Mouse (Mus musculus): ENCODE data around the gene Itsn1. TPM values are rescaled to one million over a fixed set of nuclear protein-coding genes. Genes with fewer than 3 reads are reported as not detected.

Gene Itsn1
- polyA plus RNA-seq, 1 experiment from 2014 or later, result 7.8 TPM

- Histone ChIP-seq H3K9me3 (ENCODE audit: control insufficient read depth, low read length) (no peaks in the 10 kb centered on the region), H3K27ac (replicated peaks) (no peak overlapping the region), H3K4me2 (replicated peaks; ENCODE audit: low read depth) (no peak overlapping the region), H3K36me3 (ENCODE audit: control insufficient read depth, insufficient read depth, low read length) (no peaks in the 10 kb centered on the region), H3K27me3 (ENCODE audit: control insufficient read depth, insufficient read depth, low read length) (no peaks in the 10 kb centered on the region), H3K9ac (ENCODE audit: low read length) (no peak overlapping the region), H3K4me3 (ENCODE audit: low read depth, low read length) (no peak overlapping the region), H3K4me1 (replicated peaks; ENCODE audit: control insufficient read depth, insufficient read depth) (no peaks in the 10 kb centered on the region)
- 72% methylated on average over 13 of the region's 13 CpGs for WGBS
- TF ChIP-seq EP300 (optimal IDR thresholded peaks at IDR 0.05), result no peak
- no peak for TF ChIP-seq CTCF (IDR thresholded peaks at IDR 0.05; ENCODE audit: low read depth)
- no peak for ATAC-seq (ENCODE audit: low FRiP score, low TSS enrichment)
- DNase-seq (ENCODE audit: low spot score), result no peak
Measured at GRCm38 (mm10) chr16:91964308-91965178, 235.5 kb downstream of the Itsn1 start.

GRCm38 (mm10) chr16:91968725-91969124, 239.6 kb downstream of the Itsn1 start:
- Histone ChIP-seq H3K9ac (ENCODE audit: low read length) (no peak overlapping the region), H3K4me3 (ENCODE audit: low read depth, low read length) (no peak overlapping the region), H3K4me1 (replicated peaks; ENCODE audit: control insufficient read depth, insufficient read depth) (no peaks in the 10 kb centered on the region), H3K9me3 (ENCODE audit: control insufficient read depth, low read length) (no peaks in the 10 kb centered on the region), H3K27ac (replicated peaks) (no peak overlapping the region), H3K36me3 (ENCODE audit: control insufficient read depth, insufficient read depth, low read length) (no peaks in the 10 kb centered on the region), H3K27me3 (ENCODE audit: control insufficient read depth, insufficient read depth, low read length) (no peaks in the 10 kb centered on the region), H3K4me2 (replicated peaks; ENCODE audit: low read depth) (no peak overlapping the region)
- no peak for DNase-seq (ENCODE audit: low spot score)
- 77% methylated on average over 10 of the region's 10 CpGs for WGBS
- TF ChIP-seq EP300 (optimal IDR thresholded peaks at IDR 0.05) (no peak), CTCF (IDR thresholded peaks at IDR 0.05; ENCODE audit: low read depth) (no peak)
- ATAC-seq (ENCODE audit: low FRiP score, low TSS enrichment), result no peak

DNA sequence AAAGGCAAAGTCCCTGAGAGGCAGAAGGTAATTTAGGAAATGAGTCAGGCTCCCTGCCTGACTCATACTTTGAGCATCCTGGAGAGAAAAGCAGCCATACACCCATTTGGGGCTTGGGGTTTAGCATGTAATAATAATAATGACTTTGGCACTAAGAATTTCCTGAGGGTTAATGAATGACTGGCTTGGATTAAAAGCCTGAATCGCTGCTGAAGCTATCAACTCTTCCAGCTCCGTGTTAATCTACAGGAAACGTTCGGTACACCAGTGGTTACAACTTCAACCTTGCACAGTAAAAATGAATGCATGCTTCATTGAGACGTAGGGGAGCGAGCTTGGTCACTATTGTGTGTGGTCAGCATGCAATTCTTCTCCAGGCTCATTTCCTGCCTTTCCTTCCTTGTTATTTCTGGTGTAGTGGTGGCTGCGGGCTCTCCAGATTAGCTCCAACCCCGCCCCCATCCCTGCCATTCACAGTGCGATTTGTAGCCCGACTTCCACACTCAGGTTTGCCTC, 240.5 kb downstream of the Itsn1 start:
- no peaks in the 10 kb centered on the region for H3K36me3 ChIP-seq (ENCODE audit: control insufficient read depth, insufficient read depth, low read length)
- TF ChIP-seq CTCF (IDR thresholded peaks at IDR 0.05; ENCODE audit: low read depth) (no peak), EP300 (optimal IDR thresholded peaks at IDR 0.05) (no peak)
- H3K4me3 ChIP-seq (ENCODE audit: low read depth, low read length), result no peak overlapping the region
- H3K9me3 ChIP-seq (ENCODE audit: control insufficient read depth, low read length), result no peaks in the 10 kb centered on the region
- no peak overlapping the region for H3K4me2 ChIP-seq (replicated peaks; ENCODE audit: low read depth)
- H3K27me3 ChIP-seq (ENCODE audit: control insufficient read depth, insufficient read depth, low read length), result no peaks in the 10 kb centered on the region
- no peak overlapping the region for H3K9ac ChIP-seq (ENCODE audit: low read length)
- 40% methylated on average over 10 of the region's 10 CpGs for WGBS
- H3K27ac ChIP-seq (replicated peaks), result no peak overlapping the region
- DNase-seq (ENCODE audit: low spot score) (peak; percentile 41), ATAC-seq (ENCODE audit: low FRiP score, low TSS enrichment) (peak; percentile 41; the same call in 1 of the 2 replicates)
- no peaks in the 10 kb centered on the region for H3K4me1 ChIP-seq (replicated peaks; ENCODE audit: control insufficient read depth, insufficient read depth)

Small RNA genes within 50 kb of the gene (microRNA-seq; reads per million reads assigned to microRNA genes)
- not detected for gene Gm27773

Other genes starting within 250 kb of the Itsn1 start
- 18.3 and 19.2 TPM in 2 replicates for gene Ifnar1, start 244.0 kb upstream of the Itsn1 start, polyA plus RNA-seq (2015; fragmentation: Nextera tagmentation; extraction: Ambion mirVana)
- gene Ifngr2, start 182.2 kb upstream of the Itsn1 start, polyA plus RNA-seq (2015; fragmentation: Nextera tagmentation; extraction: Ambion mirVana), result 54.9 and 57.8 TPM in 2 replicates
- 60.8 and 64.6 TPM in 2 replicates for gene Tmem50b, start 131.5 kb upstream of the Itsn1 start, polyA plus RNA-seq (2015; fragmentation: Nextera tagmentation; extraction: Ambion mirVana)
- gene Dnajc28, start 110.3 kb upstream of the Itsn1 start, polyA plus RNA-seq (2015; fragmentation: Nextera tagmentation; extraction: Ambion mirVana), result 1.1 and 1.4 TPM in 2 replicates
- gene Gart, start 82.3 kb upstream of the Itsn1 start, polyA plus RNA-seq (2015; fragmentation: Nextera tagmentation; extraction: Ambion mirVana), result 35.7 and 36.4 TPM in 2 replicates
- 62.3 and 65.8 TPM in 2 replicates for gene Son, start 81.8 kb upstream of the Itsn1 start, polyA plus RNA-seq (2015; fragmentation: Nextera tagmentation; extraction: Ambion mirVana)
- gene Donson, start 40.5 kb upstream of the Itsn1 start, polyA plus RNA-seq (2015; fragmentation: Nextera tagmentation; extraction: Ambion mirVana), result 5.4 TPM in 2 replicates
- gene Cryzl1, start 306 bp upstream of the Itsn1 start, polyA plus RNA-seq (2015; fragmentation: Nextera tagmentation; extraction: Ambion mirVana), result 45.2 and 45.3 TPM in 2 replicates